Mouse (Mus musculus) forebrain, embryonic 14.5 days (tissue): ENCODE measurements at regions not wholly inside any gene's neighbourhood (a gene's known extent, or its start where the extent isn't known, plus 50 kb on each side); places are given as distances from the start of the nearest gene placed in this dataset.

ENCODE experiments used
- ATAC-seq: fragments of 200-750 bp; cut with Nextera tagmentation; 2 replicates; pipeline ENCODE4 v1.8.0; 2017; ENCODE audit warnings: mild to moderate bottlenecking, moderate library complexity
- DNase-seq: peaks from one replicate; pipeline ENCODE4 v3.0.0-alpha.2; 2015; ENCODE audit warnings: low spot score
- H3K27ac ChIP-seq: fragments of 300-500 bp; sonication (generic); 2 replicates; pipeline ENCODE4 v1.5.1; 2014; ENCODE audit warnings: low read depth, mild to moderate bottlenecking, control low read depth, low read length, moderate library complexity
- H3K27me3 ChIP-seq: fragments of 300-500 bp; sonication (generic); replicated peaks from 2 replicates; pipeline ENCODE4 v1.6.1; 2014; ENCODE audit warnings: low read length, control low read depth, mixed read lengths; ENCODE audit not compliant: control insufficient read depth, insufficient read depth
- H3K36me3 ChIP-seq: fragments of 300-500 bp; sonication (generic); 2 replicates; pipeline ENCODE4 v1.6.1; 2014; ENCODE audit warnings: low read length, control low read depth; ENCODE audit not compliant: control insufficient read depth, insufficient read depth
- H3K4me1 ChIP-seq: fragments of 300-500 bp; sonication (generic); 2 replicates; pipeline ENCODE4 v1.6.1; 2014; ENCODE audit warnings: antibody characterized with exemption, low read length, control low read depth; ENCODE audit not compliant: control insufficient read depth, insufficient read depth
- H3K4me2 ChIP-seq: fragments of 300-500 bp; sonication (generic); 2 replicates; pipeline ENCODE4 v1.6.1; 2014; ENCODE audit warnings: mild to moderate bottlenecking, control low read depth, low read length
- H3K4me3 ChIP-seq: fragments of 300-500 bp; sonication (generic); 2 replicates; pipeline ENCODE4 v1.5.1; 2014; ENCODE audit warnings: low read depth, low read length, control low read depth
- H3K9ac ChIP-seq: fragments of 300-500 bp; sonication (generic); 2 replicates; pipeline ENCODE4 v1.6.1; 2014; ENCODE audit warnings: mild to moderate bottlenecking, low read length, control low read depth, moderate library complexity
- H3K9me3 ChIP-seq: fragments of 300-500 bp; sonication (generic); replicated peaks from 2 replicates; pipeline ENCODE4 v1.6.1; 2016; ENCODE audit warnings: low read length, control low read depth, mixed read lengths; ENCODE audit not compliant: control insufficient read depth
- WGBS: fragments of 180-500 bp; shearing (Covaris S2); extraction: QIAGEN DNeasy Blood & Tissue Kit; methylation state at CpG from one replicate; pipeline ENCODE4 v1.1.7; 2014; 5-methylcytosine and 5-hydroxymethylcytosine counted together

- H3K4me3 ChIP-seq = no peak overlapping the region
- no peak for DNase-seq
- no peak overlapping the region for H3K27ac ChIP-seq
- H3K9ac ChIP-seq = no peak overlapping the region
- 51% methylated on average over 1 of the region's 1 CpGs for WGBS
- H3K4me1 ChIP-seq = no peaks in the 10 kb centered on the region
- no peaks in the 10 kb centered on the region for H3K36me3 ChIP-seq
- H3K9me3 ChIP-seq = no peaks in the 10 kb centered on the region
- ATAC-seq = no peak
- H3K4me2 ChIP-seq = no peak overlapping the region
- H3K27me3 ChIP-seq = no peaks in the 10 kb centered on the region
Observed at GRCm38 (mm10) chr13:52378236-52378635, 152.8 kb downstream of the Diras2 start.

- Histone ChIP-seq H3K27ac (no peak overlapping the region), H3K4me2 (no peak overlapping the region), H3K4me3 (no peak overlapping the region), H3K27me3 (no peaks in the 10 kb centered on the region), H3K4me1 (no peaks in the 10 kb centered on the region), H3K9me3 (no peaks in the 10 kb centered on the region), H3K9ac (no peak overlapping the region), H3K36me3 (no peaks in the 10 kb centered on the region)
- no peak for DNase-seq
- no peak for ATAC-seq
- 88% methylated on average over 5 of the region's 5 CpGs for WGBS
Observed at GRCm38 (mm10) chr13:52389271-52389670, 141.8 kb downstream of the Diras2 start.

DNA sequence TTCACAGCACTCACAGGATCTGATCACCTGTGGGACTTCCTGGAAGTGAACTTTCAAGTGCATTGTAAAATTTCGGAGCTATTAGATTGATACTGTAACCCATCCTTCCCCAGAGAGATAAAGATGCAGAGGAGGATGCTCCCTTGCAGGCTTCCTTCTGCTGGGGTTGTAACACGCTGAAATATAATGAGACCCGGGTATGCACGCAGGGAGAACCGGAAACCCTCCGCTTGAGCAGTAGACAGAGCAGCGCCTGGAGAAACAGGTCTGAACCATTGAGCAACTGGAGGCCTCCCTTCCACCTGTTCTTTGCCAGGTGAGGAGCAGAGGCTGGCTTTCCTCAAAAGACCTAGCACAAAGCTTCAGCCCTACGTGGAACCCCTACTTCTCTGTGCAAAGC lies 135.3 kb downstream of the Diras2 start:
- DNase-seq (no peak), ATAC-seq (no peak)
- H3K4me1 ChIP-seq = no peaks in the 10 kb centered on the region
- H3K4me3 ChIP-seq = no peak overlapping the region
- no peaks in the 10 kb centered on the region for H3K9me3 ChIP-seq
- 91% methylated on average over 8 of the region's 8 CpGs for WGBS
- H3K36me3 ChIP-seq = no peaks in the 10 kb centered on the region
- H3K9ac ChIP-seq = no peak overlapping the region
- no peak overlapping the region for H3K4me2 ChIP-seq
- no peak overlapping the region for H3K27ac ChIP-seq
- H3K27me3 ChIP-seq = no peaks in the 10 kb centered on the region

GRCm38 (mm10) chr13:52398344-52398743 lies 132.7 kb downstream of the Diras2 start:
- no peaks in the 10 kb centered on the region for H3K36me3 ChIP-seq
- no peaks in the 10 kb centered on the region for H3K27me3 ChIP-seq
- H3K9ac ChIP-seq = no peak overlapping the region
- no peaks in the 10 kb centered on the region for H3K9me3 ChIP-seq
- ATAC-seq (no peak), DNase-seq (no peak)
- H3K4me1 ChIP-seq = no peaks in the 10 kb centered on the region
- H3K4me2 ChIP-seq = no peak overlapping the region
- H3K4me3 ChIP-seq = no peak overlapping the region
- H3K27ac ChIP-seq = no peak overlapping the region
- WGBS = 77% methylated on average over 6 of the region's 6 CpGs

DNA sequence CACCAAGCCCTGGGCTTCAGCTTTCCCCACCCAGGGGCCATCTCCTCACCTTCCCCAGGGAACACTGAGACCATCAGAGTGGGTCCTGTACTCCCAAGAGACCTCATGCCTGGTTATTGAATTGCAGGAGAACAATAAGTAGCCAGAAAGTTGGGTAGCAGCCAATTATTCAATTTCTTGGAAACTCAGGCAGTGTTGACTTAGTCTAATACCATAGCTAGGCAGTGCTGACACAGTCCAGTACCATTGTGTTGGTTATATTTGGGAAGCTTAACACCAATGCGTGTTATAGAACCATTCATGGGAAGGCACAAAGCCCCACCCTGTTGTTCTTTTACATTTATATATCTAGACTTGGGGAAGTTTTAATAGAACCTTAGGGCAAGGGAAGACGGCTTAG lies 131.9 kb downstream of the Diras2 start:
- H3K4me3 ChIP-seq = no peak overlapping the region
- H3K27ac ChIP-seq = no peak overlapping the region
- H3K9ac ChIP-seq = no peak overlapping the region
- H3K36me3 ChIP-seq = no peaks in the 10 kb centered on the region
- no peak overlapping the region for H3K4me2 ChIP-seq
- H3K27me3 ChIP-seq = no peaks in the 10 kb centered on the region
- ATAC-seq (no peak), DNase-seq (no peak)
- no peaks in the 10 kb centered on the region for H3K9me3 ChIP-seq
- H3K4me1 ChIP-seq = no peaks in the 10 kb centered on the region
- WGBS = 84% methylated on average over 2 of the region's 2 CpGs

DNA sequence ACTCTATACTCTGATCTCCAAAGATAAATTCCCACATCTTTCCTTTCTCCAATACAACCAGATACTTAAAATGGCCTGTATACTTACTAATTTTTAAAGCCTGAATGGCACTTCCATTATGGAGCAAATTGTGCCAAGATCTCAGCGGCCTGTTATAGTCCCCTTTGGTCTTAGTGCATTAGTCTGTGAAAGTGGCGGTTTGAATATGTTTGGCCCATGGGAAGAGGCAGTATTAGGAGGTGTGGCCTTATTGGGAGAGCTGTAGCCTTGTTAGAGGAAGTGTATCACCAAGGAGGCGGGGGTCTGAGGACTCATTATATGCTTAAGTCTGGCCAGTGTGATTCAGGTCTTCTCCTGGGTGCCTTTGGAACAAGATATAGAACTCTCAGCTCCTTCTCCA lies 127.3 kb downstream of the Diras2 start:
- Histone ChIP-seq H3K9me3 (no peaks in the 10 kb centered on the region), H3K4me3 (no peak overlapping the region), H3K9ac (no peak overlapping the region), H3K4me2 (no peak overlapping the region), H3K36me3 (no peaks in the 10 kb centered on the region), H3K4me1 (no peaks in the 10 kb centered on the region), H3K27me3 (no peaks in the 10 kb centered on the region), H3K27ac (no peak overlapping the region)
- DNase-seq (peak; percentile 60), ATAC-seq (0 out of 2 replicates have a peak, but pooled peaks have one; percentile 60)
- WGBS = 33% methylated on average over 3 of the region's 3 CpGs

GRCm38 (mm10) chr13:52416301-52416700 lies 114.8 kb downstream of the Diras2 start:
- Histone ChIP-seq H3K4me3 (no peak overlapping the region), H3K27me3 (no peaks in the 10 kb centered on the region), H3K4me1 (no peaks in the 10 kb centered on the region), H3K9ac (no peak overlapping the region), H3K36me3 (no peaks in the 10 kb centered on the region), H3K27ac (no peak overlapping the region), H3K9me3 (peaks cover 6% of the 10 kb centered on the region; the same call in 1 of the 2 replicates), H3K4me2 (no peak overlapping the region)
- 46% methylated on average over 1 of the region's 1 CpGs for WGBS
- DNase-seq (no peak), ATAC-seq (no peak)

GRCm38 (mm10) chr13:52422456-52422855 lies 108.6 kb downstream of the Diras2 start:
- Histone ChIP-seq H3K27me3 (no peaks in the 10 kb centered on the region), H3K4me2 (no peak overlapping the region), H3K9me3 (no peaks in the 10 kb centered on the region), H3K27ac (no peak overlapping the region), H3K4me1 (no peaks in the 10 kb centered on the region), H3K9ac (no peak overlapping the region), H3K36me3 (no peaks in the 10 kb centered on the region), H3K4me3 (no peak overlapping the region)
- DNase-seq (no peak), ATAC-seq (no peak)
- 92% methylated on average over 3 of the region's 3 CpGs for WGBS

- DNase-seq (no peak), ATAC-seq (no peak)
- Histone ChIP-seq H3K36me3 (no peaks in the 10 kb centered on the region), H3K27me3 (no peaks in the 10 kb centered on the region), H3K4me2 (no peak overlapping the region), H3K4me3 (no peak overlapping the region), H3K9ac (no peak overlapping the region), H3K4me1 (no peaks in the 10 kb centered on the region), H3K27ac (no peak overlapping the region), H3K9me3 (no peaks in the 10 kb centered on the region)
- 92% methylated on average over 5 of the region's 5 CpGs for WGBS
Observed at GRCm38 (mm10) chr13:52428527-52428926, 102.6 kb downstream of the Diras2 start.
